Mouse (Mus musculus) kidney, embryonic 14.5 days (tissue): ENCODE measurements around the gene Kif13a. TPM values are rescaled to one million over a fixed set of nuclear protein-coding genes. Genes with fewer than 3 reads are reported as not detected.

Experiments used
- ATAC-seq: fragments of 200-750 bp; cut with Nextera tagmentation; 2 replicates; pipeline ENCODE4 v1.8.0; 2017; ENCODE audit warnings: moderate number of reproducible peaks, mild to moderate bottlenecking, moderate TSS enrichment, moderate library complexity; ENCODE audit not compliant: low FRiP score, low TSS enrichment
- H3K27ac ChIP-seq: fragments of 300-500 bp; sonication (generic); 2 replicates; pipeline ENCODE4 v1.5.1; 2014; ENCODE audit warnings: low read depth, mild to moderate bottlenecking, low read length, moderate library complexity, mixed read lengths
- H3K27me3 ChIP-seq: fragments of 300-500 bp; sonication (generic); 2 replicates; pipeline ENCODE4 v1.6.1; 2014; ENCODE audit warnings: mild to moderate bottlenecking, low read length; ENCODE audit not compliant: control insufficient read depth, insufficient read depth
- H3K36me3 ChIP-seq: fragments of 300-500 bp; sonication (generic); 2 replicates; pipeline ENCODE4 v1.6.1; 2014; ENCODE audit warnings: low read length, mixed read lengths; ENCODE audit not compliant: control insufficient read depth, insufficient read depth
- H3K4me1 ChIP-seq: fragments of 300-500 bp; sonication (generic); 2 replicates; pipeline ENCODE4 v1.6.1; 2014; ENCODE audit warnings: low read length, mixed read lengths; ENCODE audit not compliant: control insufficient read depth, insufficient read depth
- H3K4me2 ChIP-seq: fragments of 300-500 bp; sonication (generic); replicated peaks from 2 replicates; pipeline ENCODE4 v1.6.1; 2014; ENCODE audit warnings: low read depth, mild to moderate bottlenecking, low read length
- H3K4me3 ChIP-seq: fragments of 300-500 bp; sonication (generic); 2 replicates; pipeline ENCODE4 v1.5.1; 2014; ENCODE audit warnings: mild to moderate bottlenecking, low read length
- H3K9ac ChIP-seq: fragments of 300-500 bp; sonication (generic); 2 replicates; pipeline ENCODE4 v1.6.1; 2014; ENCODE audit warnings: low read depth, mild to moderate bottlenecking, low read length, moderate library complexity
- H3K9me3 ChIP-seq: fragments of 300-500 bp; sonication (generic); 2 replicates; pipeline ENCODE4 v1.6.1; 2016; ENCODE audit warnings: low read length; ENCODE audit not compliant: control insufficient read depth
- WGBS: fragments of 180-500 bp; shearing (Covaris S2); extraction: QIAGEN DNeasy Blood & Tissue Kit; methylation state at CpG from one replicate; pipeline ENCODE4 v1.1.7; 2014; 5-methylcytosine and 5-hydroxymethylcytosine counted together
- polyA plus RNA-seq: library from polyadenylated mRNA; unstranded; fragments of >200 nt; fragmentation: Nextera tagmentation; extraction: Ambion mirVana; gene quantifications from 2 replicates; pipeline ENCODE4 v1.2.1, GENCODE M21; 2014

The Kif13a gene
- polyA plus RNA-seq, 1 experiment from 2014 or later = 18.2 TPM

GRCm38 (mm10) chr13:46726288-46727037 lies 203.2 kb downstream of the Kif13a start:
- under 1% methylated on average over 30 of the region's 30 CpGs for WGBS
- Histone ChIP-seq H3K36me3 (no peaks in the 10 kb centered on the region), H3K4me3 (peak overlapping the region; percentile 99), H3K4me1 (peaks cover 10% of the 10 kb centered on the region), H3K27me3 (no peaks in the 10 kb centered on the region), H3K9me3 (no peaks in the 10 kb centered on the region), H3K27ac (peak overlapping the region; percentile 98), H3K9ac (peak overlapping the region; percentile 96), H3K4me2 (peak overlapping the region; percentile 66)
- no peak for ATAC-seq

- H3K9ac ChIP-seq = no peak overlapping the region
Measured at GRCm38 (mm10) chr13:46725227-46725626, 204.4 kb downstream of the Kif13a start.

GRCm38 (mm10) chr13:46724371-46724770 lies 205.3 kb downstream of the Kif13a start:
- Histone ChIP-seq H3K4me2 (no peak overlapping the region), H3K4me1 (peaks cover 10% of the 10 kb centered on the region), H3K36me3 (0 out of 2 replicates have a peak, but pooled peaks cover 2% of the 10 kb centered on the region), H3K4me3 (no peak overlapping the region), H3K9me3 (no peaks in the 10 kb centered on the region), H3K9ac (0 out of 2 replicates have a peak overlapping the region, but pooled peaks have one; percentile 7), H3K27me3 (no peaks in the 10 kb centered on the region), H3K27ac (no peak overlapping the region)
- ATAC-seq = no peak

More at GRCm38 (mm10) chr13:46725227-46725626, 204.4 kb downstream of the Kif13a start:
- 34% methylated on average over 2 of the region's 2 CpGs for WGBS
- peaks cover 10% of the 10 kb centered on the region for H3K4me1 ChIP-seq
- no peaks in the 10 kb centered on the region for H3K27me3 ChIP-seq
- no peak for ATAC-seq
- no peak overlapping the region for H3K27ac ChIP-seq
- H3K4me2 ChIP-seq = peak overlapping the region; percentile 66
- no peaks in the 10 kb centered on the region for H3K36me3 ChIP-seq
- peak overlapping the region; percentile 99; the same call in 1 of the 2 replicates for H3K4me3 ChIP-seq
- no peaks in the 10 kb centered on the region for H3K9me3 ChIP-seq

GRCm38 (mm10) chr13:46721009-46721408 lies 208.7 kb downstream of the Kif13a start:
- H3K9ac ChIP-seq = no peak overlapping the region
- H3K36me3 ChIP-seq = peaks cover 13% of the 10 kb centered on the region
- H3K4me2 ChIP-seq = no peak overlapping the region
- H3K9me3 ChIP-seq = no peaks in the 10 kb centered on the region
- H3K27me3 ChIP-seq = no peaks in the 10 kb centered on the region
- no peak overlapping the region for H3K4me3 ChIP-seq
- ATAC-seq = no peak
- H3K27ac ChIP-seq = no peak overlapping the region
- peaks cover 10% of the 10 kb centered on the region for H3K4me1 ChIP-seq

GRCm38 (mm10) chr13:46718893-46719400 lies 210.7 kb downstream of the Kif13a start:
- no peak for ATAC-seq
- Histone ChIP-seq H3K9me3 (no peaks in the 10 kb centered on the region), H3K27ac (no peak overlapping the region), H3K9ac (no peak overlapping the region), H3K36me3 (peaks cover 22% of the 10 kb centered on the region), H3K27me3 (no peaks in the 10 kb centered on the region), H3K4me2 (no peak overlapping the region), H3K4me3 (no peak overlapping the region), H3K4me1 (no peaks in the 10 kb centered on the region; the same call in 1 of the 2 replicates)
- 69% methylated on average over 5 of the region's 5 CpGs for WGBS

GRCm38 (mm10) chr13:46715976-46716639 lies 213.6 kb downstream of the Kif13a start:
- no peaks in the 10 kb centered on the region for H3K4me1 ChIP-seq
- no peak overlapping the region for H3K27ac ChIP-seq
- no peak overlapping the region for H3K9ac ChIP-seq
- H3K9me3 ChIP-seq = no peaks in the 10 kb centered on the region
- H3K4me2 ChIP-seq = no peak overlapping the region
- no peak for ATAC-seq
- H3K4me3 ChIP-seq = no peak overlapping the region
- H3K36me3 ChIP-seq = peaks cover 46% of the 10 kb centered on the region
- 70% methylated on average over 3 of the region's 3 CpGs for WGBS
- no peaks in the 10 kb centered on the region for H3K27me3 ChIP-seq

- Histone ChIP-seq H3K4me2 (no peak overlapping the region), H3K36me3 (peaks cover 63% of the 10 kb centered on the region), H3K4me3 (no peak overlapping the region), H3K4me1 (no peaks in the 10 kb centered on the region), H3K9me3 (no peaks in the 10 kb centered on the region), H3K27me3 (no peaks in the 10 kb centered on the region), H3K27ac (no peak overlapping the region), H3K9ac (no peak overlapping the region)
- no peak for ATAC-seq
- 95% methylated on average over 5 of the region's 5 CpGs for WGBS
Measured at GRCm38 (mm10) chr13:46713486-46713885, 216.2 kb downstream of the Kif13a start.

GRCm38 (mm10) chr13:46703138-46703537 lies 226.5 kb downstream of the Kif13a start:
- H3K4me2 ChIP-seq = no peak overlapping the region
- 88% methylated on average over 5 of the region's 5 CpGs for WGBS

GRCm38 (mm10) chr13:46701486-46701885 lies 228.2 kb downstream of the Kif13a start:
- 93% methylated on average over 2 of the region's 2 CpGs for WGBS
- no peaks in the 10 kb centered on the region for H3K27me3 ChIP-seq
- H3K9me3 ChIP-seq = no peaks in the 10 kb centered on the region
- H3K36me3 ChIP-seq = peaks cover 52% of the 10 kb centered on the region
- no peak for ATAC-seq
- no peaks in the 10 kb centered on the region for H3K4me1 ChIP-seq
- no peak overlapping the region for H3K4me3 ChIP-seq
- no peak overlapping the region for H3K9ac ChIP-seq
- no peak overlapping the region for H3K4me2 ChIP-seq
- H3K27ac ChIP-seq = no peak overlapping the region

More at GRCm38 (mm10) chr13:46703138-46703537, 226.5 kb downstream of the Kif13a start:
- H3K27me3 ChIP-seq = no peaks in the 10 kb centered on the region
- no peak overlapping the region for H3K4me3 ChIP-seq
- H3K9me3 ChIP-seq = no peaks in the 10 kb centered on the region
- peaks cover 54% of the 10 kb centered on the region for H3K36me3 ChIP-seq
- no peak overlapping the region for H3K9ac ChIP-seq
- no peak for ATAC-seq
- H3K27ac ChIP-seq = no peak overlapping the region
- H3K4me1 ChIP-seq = no peaks in the 10 kb centered on the region
